Mouse (Mus musculus): ENCODE results near the gene AL732309.1.

GRCm38 (mm10) chr2:25196172-25196954 lies 50.3 kb downstream of the AL732309.1 start, which contains the start of gene Tor4a:
- no peak for TF ChIP-seq POLR2A (IDR thresholded peaks at IDR 0.05; ENCODE audit: insufficient read depth, low read length)
- no peak for TF ChIP-seq CTCF (IDR thresholded peaks at IDR 0.05; ENCODE audit: low read depth, low read length)
